Mouse (Mus musculus) embryonic fibroblast, embryonic 13.5 days (primary cell): ENCODE measurements at regions not wholly inside any gene's neighbourhood (a gene's known extent, or its start where the extent isn't known, plus 50 kb on each side); places are given as distances from the start of the nearest gene placed in this dataset.

Source experiments
- CTCF ChIP-seq: IDR thresholded peaks from 2 replicates; pipeline ENCODE4 v1.5.1; 2011; ENCODE audit warnings: mild to moderate bottlenecking, control low read depth, low read length, moderate library complexity, borderline replicate concordance; ENCODE audit not compliant: insufficient read depth
- POLR2A ChIP-seq: IDR thresholded peaks from 2 replicates; pipeline ENCODE4 v1.6.1; 2011; ENCODE audit warnings: low read depth, mild to moderate bottlenecking, control low read depth, low read length, moderate library complexity

DNA sequence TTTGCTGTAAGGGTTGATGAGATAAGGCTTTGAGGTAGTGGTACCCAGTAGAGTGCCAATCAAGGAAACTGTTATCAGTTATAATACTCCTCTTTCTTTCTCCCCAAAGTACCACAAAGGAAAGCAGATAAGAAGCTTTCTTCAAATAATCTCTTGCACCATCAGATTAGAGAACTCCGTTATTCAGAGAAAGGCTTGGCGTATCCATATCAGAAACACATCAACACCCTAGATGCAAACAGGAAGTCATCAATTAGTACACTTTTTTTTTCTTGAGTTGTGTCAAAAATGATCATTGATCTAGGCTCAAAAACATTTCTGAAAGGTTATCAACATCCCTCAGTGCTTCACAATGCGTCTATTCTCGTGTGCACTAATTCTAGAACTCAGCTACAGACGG, 124.6 kb downstream of the Icos start:
- TF ChIP-seq POLR2A: no peak
- TF ChIP-seq CTCF: no peak
